ENCODE assay signal across 30 mouse cellular contexts in the genomic region with DNA sequence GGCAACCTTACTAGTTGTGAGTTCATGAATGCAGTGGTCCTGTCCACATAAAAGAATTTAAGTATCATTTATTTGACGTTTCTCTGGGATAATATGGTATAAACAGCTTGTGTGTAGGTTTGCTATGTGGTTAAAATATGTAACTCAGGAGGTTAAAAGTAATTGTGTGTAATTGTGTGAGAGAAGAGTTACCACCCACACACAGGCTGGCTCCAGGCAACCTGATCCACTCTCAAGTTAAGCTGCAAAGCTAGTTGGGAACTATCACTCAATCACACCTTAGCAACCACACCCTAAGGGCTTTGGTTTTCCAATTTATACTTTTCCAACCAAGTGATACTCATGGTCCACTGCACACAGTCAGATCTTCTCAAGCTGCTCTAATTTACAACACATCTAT.
DNase-seq lines count a peak whose midpoint lies in the region; ATAC-seq lines count a peak whose summit lies in the region.
"Had no signal": no experiment of that assay in that cellular context is flagged by ENCODE, and none has a peak within 500 bp of the region (broad histone marks: within the 10 kb centered on the region; RNA-seq: fewer than 3 reads in every experiment).

No protein-coding gene starts in this region.

- no peak overlapping the region for H3K4me2 ChIP-seq in embryonic facial prominence, embryonic 14.5 days (ENCODE audit: low read depth, low read length)
- H3K4me2 ChIP-seq: forebrain, embryonic 15.5 days; heart, embryonic 11.5 days; hindbrain, embryonic 12.5 days; intestine, embryonic 15.5 days had no signal

- no peak overlapping the region for H3K4me3 ChIP-seq in embryonic facial prominence, embryonic 14.5 days (ENCODE audit: low read depth, low read length)
- H3K4me3 ChIP-seq in embryonic facial prominence, embryonic 10.5 days, result no peak overlapping the region
- H3K4me3 ChIP-seq: forebrain, embryonic 10.5 days; forebrain, embryonic 15.5 days; gastrocnemius, adult 2 months; hindbrain, embryonic 12.5 days; intestine, embryonic 15.5 days had no signal

- no peak for ATAC-seq in embryonic facial prominence, embryonic 14.5 days (ENCODE audit: low read depth)
- ATAC-seq in erythroblast, adult 5-6 weeks (replicated peaks; ENCODE audit: low FRiP score, poor library complexity, severe bottlenecking), result no peak
- ATAC-seq: activated CD4-positive, CD25-positive, alpha-beta regulatory T cell, adult 4 months; forebrain, embryonic 15.5 days; hindbrain, postnatal 0 days; intestine, embryonic 15.5 days had no signal

- H3K36me3 ChIP-seq in embryonic facial prominence, embryonic 14.5 days (ENCODE audit: control insufficient read depth, insufficient read depth, low read length), result no peaks in the 10 kb centered on the region
- H3K36me3 ChIP-seq in embryonic facial prominence, embryonic 10.5 days (replicated peaks), result no peaks in the 10 kb centered on the region
- H3K36me3 ChIP-seq: forebrain, embryonic 10.5 days; forebrain, embryonic 15.5 days; hindbrain, embryonic 12.5 days; intestine, embryonic 15.5 days had no signal

- DNase-seq in embryonic facial prominence, embryonic 14.5 days (ENCODE audit: low spot score), result peak; percentile 9
- DNase-seq in embryonic facial prominence, embryonic 10.5 days (ENCODE audit: low spot score), result no peak
- DNase-seq in layer of hippocampus, adult 8-10 months (ENCODE audit: low spot score in 2 of 2), result peak; percentile 9 to 10
- DNase-seq in layer of hippocampus, postnatal 10 days (ENCODE audit: low spot score in 2 of 2), result no peak
- DNase-seq in right cerebral cortex, adult 18-20 months, result peak; percentile 29
- DNase-seq in right cerebral cortex, postnatal 4 days, result no peak
- DNase-seq: adrenal gland, adult 2 months; cerebellum, adult 8-10 months; cerebellum, postnatal 25 days; gastrocnemius, adult 2 months; gastrocnemius, postnatal 36 days; heart, adult 18-20 months; heart, postnatal 36 days; kidney, adult 8-10 months; kidney, postnatal 4 days; liver; lung, adult 2 months; lung, postnatal 10 days; midbrain, embryonic 14.5 days had no signal

- no peak overlapping the region for H3K9ac ChIP-seq in embryonic facial prominence, embryonic 14.5 days (ENCODE audit: low read depth, low read length)
- H3K9ac ChIP-seq: forebrain, embryonic 15.5 days; hindbrain, embryonic 12.5 days; intestine, embryonic 15.5 days; liver, embryonic 14.5 days had no signal

- 76% methylated on average over 1 of the region's 1 CpGs for WGBS in embryonic facial prominence, embryonic 14.5 days
- WGBS in embryonic facial prominence, embryonic 10.5 days, result 77% methylated on average over 1 of the region's 1 CpGs

- no peaks in the 10 kb centered on the region for H3K9me3 ChIP-seq in embryonic facial prominence, embryonic 14.5 days (ENCODE audit: control insufficient read depth, low read length)
- H3K9me3 ChIP-seq in embryonic facial prominence, embryonic 10.5 days, result no peaks in the 10 kb centered on the region
- H3K9me3 ChIP-seq: forebrain, embryonic 10.5 days; forebrain, embryonic 15.5 days; hindbrain, embryonic 12.5 days; intestine, embryonic 15.5 days had no signal

- H3K27ac ChIP-seq in embryonic facial prominence, embryonic 14.5 days (replicated peaks; ENCODE audit: low read depth, low read length), result no peak overlapping the region
- H3K27ac ChIP-seq in embryonic facial prominence, embryonic 10.5 days (replicated peaks), result no peak overlapping the region
- H3K27ac ChIP-seq: forebrain, embryonic 10.5 days; forebrain, embryonic 15.5 days; gastrocnemius, adult 2 months; hindbrain, embryonic 12.5 days; hindbrain, postnatal 0 days; intestine, embryonic 15.5 days; kidney, postnatal 0 days; liver, embryonic 14.5 days had no signal

- no peaks in the 10 kb centered on the region for H3K4me1 ChIP-seq in embryonic facial prominence, embryonic 14.5 days (ENCODE audit: control insufficient read depth, insufficient read depth, low read length)
- H3K4me1 ChIP-seq in embryonic facial prominence, embryonic 10.5 days, result no peaks in the 10 kb centered on the region
- H3K4me1 ChIP-seq: hindbrain, embryonic 12.5 days; intestine, embryonic 15.5 days had no signal

- H3K27me3 ChIP-seq in embryonic facial prominence, embryonic 14.5 days (replicated peaks; ENCODE audit: control insufficient read depth, insufficient read depth, low read length), result no peaks in the 10 kb centered on the region
- H3K27me3 ChIP-seq in embryonic facial prominence, embryonic 10.5 days (replicated peaks; ENCODE audit: low read depth, poor library complexity, severe bottlenecking), result no peaks in the 10 kb centered on the region
- H3K27me3 ChIP-seq: CH12.LX; forebrain, embryonic 15.5 days; hindbrain, embryonic 12.5 days; intestine, embryonic 15.5 days had no signal

Comparison
In these comparisons a context has a peak if more than half of its experiments do, and no peak if none do; other contexts are left out.
1. DNase-seq: peak in embryonic facial prominence, embryonic 14.5 days (single experiment), layer of hippocampus, adult 8-10 months (2 of 2) and right cerebral cortex, adult 18-20 months (single experiment); none in embryonic facial prominence, embryonic 10.5 days (single experiment), layer of hippocampus, postnatal 10 days (0 of 2) and right cerebral cortex, postnatal 4 days (single experiment).